Mouse (Mus musculus) neural tube, embryonic 12.5 days (tissue): ENCODE data around the gene Ift43. TPM values are rescaled to one million over a fixed set of nuclear protein-coding genes. Genes with fewer than 3 reads are reported as not detected.

Experiments used
- ATAC-seq: fragments of 200-750 bp; cut with Nextera tagmentation; 2 replicates; pipeline ENCODE4 v1.8.0; 2017; ENCODE audit warnings: low read depth, mild to moderate bottlenecking, moderate TSS enrichment, moderate library complexity; ENCODE audit not compliant: low FRiP score
- H3K27ac ChIP-seq: fragments of 300-500 bp; sonication (generic); 2 replicates; pipeline ENCODE4 v1.5.1; 2016
- H3K27me3 ChIP-seq: fragments of 300-500 bp; sonication (generic); replicated peaks from 2 replicates; pipeline ENCODE4 v1.6.1; 2016; ENCODE audit warnings: mild to moderate bottlenecking
- H3K36me3 ChIP-seq: fragments of 300-500 bp; sonication (generic); 2 replicates; pipeline ENCODE4 v1.6.1; 2016; ENCODE audit warnings: mild to moderate bottlenecking
- H3K4me1 ChIP-seq: fragments of 300-500 bp; sonication (generic); 2 replicates; pipeline ENCODE4 v1.6.1; 2016
- H3K4me2 ChIP-seq: fragments of 300-500 bp; sonication (generic); replicated peaks from 2 replicates; pipeline ENCODE4 v1.6.1; 2016; ENCODE audit warnings: mild to moderate bottlenecking
- H3K4me3 ChIP-seq: fragments of 300-500 bp; sonication (generic); 2 replicates; pipeline ENCODE4 v1.5.1; 2016
- H3K9ac ChIP-seq: fragments of 300-500 bp; sonication (generic); 2 replicates; pipeline ENCODE4 v1.6.1; 2016; ENCODE audit warnings: mild to moderate bottlenecking
- H3K9me3 ChIP-seq: fragments of 300-500 bp; sonication (generic); 2 replicates; pipeline ENCODE4 v1.6.1; 2016; ENCODE audit warnings: mild to moderate bottlenecking
- WGBS: fragments of 180-500 bp; shearing (Covaris S2); methylation state at CpG from one replicate; pipeline ENCODE4 v1.1.7; 2016; 5-methylcytosine and 5-hydroxymethylcytosine counted together
- polyA plus RNA-seq: library from polyadenylated mRNA; unstranded; fragments of >200 nt; fragmentation: Nextera tagmentation; extraction: Ambion mirVana; gene quantifications from 2 replicates; pipeline ENCODE4 v1.2.1, GENCODE M21; 2016

Gene Ift43
- polyA plus RNA-seq, 1 experiment from 2014 or later: 81.3 TPM

DNA sequence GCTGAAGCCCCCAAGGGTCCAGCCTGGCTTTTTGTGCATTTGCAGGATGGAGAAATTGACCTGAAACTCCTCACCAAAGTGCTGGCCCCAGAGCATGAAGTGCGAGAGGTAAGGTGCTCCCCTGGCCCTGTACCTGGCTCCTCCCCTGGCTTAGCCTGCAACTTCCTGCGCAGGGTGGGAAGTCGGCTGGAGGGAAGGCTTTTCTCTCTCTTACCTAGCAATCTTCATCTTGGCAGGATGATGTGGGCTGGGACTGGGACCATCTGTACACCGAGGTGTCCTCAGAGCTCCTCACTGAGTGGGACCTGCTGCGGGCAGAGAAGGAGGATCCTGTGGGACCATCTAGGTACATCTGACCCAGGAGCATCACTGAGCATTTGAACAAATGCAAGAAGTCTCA is 79.6 kb downstream of the Ift43 start:
- ATAC-seq: no peak
- no peak overlapping the region for H3K27ac ChIP-seq
- H3K36me3 ChIP-seq: peaks cover 9% of the 10 kb centered on the region; the same call in 1 of the 2 replicates
- 93% methylated on average over 5 of the region's 5 CpGs for WGBS
- 0 out of 2 replicates have a peak, but pooled peaks cover 3% of the 10 kb centered on the region for H3K9me3 ChIP-seq
- no peak overlapping the region for H3K4me2 ChIP-seq
- 0 out of 2 replicates have a peak, but pooled peaks cover 4% of the 10 kb centered on the region for H3K27me3 ChIP-seq
- no peak overlapping the region for H3K4me3 ChIP-seq
- H3K9ac ChIP-seq: no peak overlapping the region
- peaks cover 28% of the 10 kb centered on the region for H3K4me1 ChIP-seq

DNA sequence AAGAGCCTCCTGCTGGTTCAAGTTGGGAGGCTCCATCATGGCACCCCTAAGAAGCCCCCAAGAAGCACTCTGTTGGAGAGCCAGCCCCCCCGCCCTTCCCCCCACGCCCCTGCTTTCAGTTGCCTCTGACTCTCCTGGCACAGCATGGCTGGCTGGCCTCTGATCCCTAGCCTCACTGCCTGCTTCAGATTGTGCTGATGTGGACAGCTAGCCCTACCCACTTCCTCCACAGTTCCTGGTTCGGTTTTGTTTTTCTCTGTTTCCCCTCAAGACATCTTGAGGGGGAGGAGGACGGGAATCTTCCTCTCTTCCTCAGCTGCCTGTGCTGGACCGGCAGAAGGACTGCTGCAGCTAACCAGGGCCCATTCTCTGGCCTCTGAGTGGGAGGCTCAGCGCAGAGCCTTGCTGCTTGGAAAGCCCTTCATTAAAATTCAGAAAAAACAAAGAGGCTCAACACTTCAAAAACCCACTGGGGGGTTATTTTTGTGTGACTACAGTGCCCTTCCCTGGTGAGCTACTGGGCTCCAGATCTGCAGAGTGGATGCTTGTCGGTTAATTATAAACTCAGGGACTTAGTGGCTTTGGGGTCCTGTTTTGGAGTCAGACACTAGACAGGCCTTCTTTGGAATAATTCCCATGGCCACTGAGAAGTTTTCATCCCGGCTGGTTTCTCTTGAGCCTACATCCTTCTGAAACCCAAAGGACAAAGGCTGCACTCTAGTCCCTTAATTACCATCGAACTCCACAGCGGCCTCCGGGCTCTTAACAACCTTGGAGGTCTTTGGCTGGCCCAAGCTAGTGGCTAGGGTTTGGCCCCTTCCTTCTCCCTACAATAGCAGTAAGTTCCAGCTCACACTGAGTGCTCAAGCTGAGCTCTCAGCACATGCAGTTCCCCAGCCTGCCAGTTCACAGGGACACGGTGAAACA is 80.8 kb downstream of the Ift43 start:
- no peak overlapping the region for H3K4me3 ChIP-seq
- ATAC-seq: no peak
- H3K4me1 ChIP-seq: peaks cover 26% of the 10 kb centered on the region
- no peak overlapping the region for H3K27ac ChIP-seq
- no peak overlapping the region for H3K4me2 ChIP-seq
- H3K9ac ChIP-seq: no peak overlapping the region
- 0 out of 2 replicates have a peak, but pooled peaks cover 3% of the 10 kb centered on the region for H3K9me3 ChIP-seq
- peaks cover 9% of the 10 kb centered on the region; the same call in 1 of the 2 replicates for H3K36me3 ChIP-seq
- WGBS: 10% methylated on average over 12 of the region's 12 CpGs
- H3K27me3 ChIP-seq: 0 out of 2 replicates have a peak, but pooled peaks cover 4% of the 10 kb centered on the region

DNA sequence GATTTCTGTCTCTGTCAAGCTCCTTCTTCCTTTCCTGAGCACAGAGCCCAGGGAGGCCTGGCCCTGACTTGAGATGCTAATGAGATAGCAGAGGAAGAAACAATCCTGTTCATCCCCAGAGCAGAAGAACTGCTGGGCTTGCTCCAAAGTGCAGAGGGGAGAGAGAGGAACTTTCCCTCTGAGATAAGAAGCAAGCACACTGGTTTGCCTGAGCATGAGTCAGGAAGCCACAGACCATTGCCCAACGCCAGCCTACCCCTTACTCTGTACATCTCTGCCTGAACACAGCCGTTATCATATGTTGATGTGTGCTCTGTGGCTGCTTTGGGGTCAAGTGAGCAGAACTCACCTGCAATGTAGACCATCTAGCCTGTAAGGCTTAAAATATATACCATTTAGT is 83.9 kb downstream of the Ift43 start:
- Histone ChIP-seq H3K4me3 (no peak overlapping the region), H3K27me3 (0 out of 2 replicates have a peak, but pooled peaks cover 4% of the 10 kb centered on the region), H3K9me3 (no peaks in the 10 kb centered on the region), H3K9ac (no peak overlapping the region), H3K27ac (no peak overlapping the region), H3K4me1 (peaks cover 20% of the 10 kb centered on the region), H3K4me2 (no peak overlapping the region), H3K36me3 (0 out of 2 replicates have a peak, but pooled peaks cover 3% of the 10 kb centered on the region)
- WGBS: 61% methylated on average over 2 of the region's 2 CpGs
- no peak for ATAC-seq

DNA sequence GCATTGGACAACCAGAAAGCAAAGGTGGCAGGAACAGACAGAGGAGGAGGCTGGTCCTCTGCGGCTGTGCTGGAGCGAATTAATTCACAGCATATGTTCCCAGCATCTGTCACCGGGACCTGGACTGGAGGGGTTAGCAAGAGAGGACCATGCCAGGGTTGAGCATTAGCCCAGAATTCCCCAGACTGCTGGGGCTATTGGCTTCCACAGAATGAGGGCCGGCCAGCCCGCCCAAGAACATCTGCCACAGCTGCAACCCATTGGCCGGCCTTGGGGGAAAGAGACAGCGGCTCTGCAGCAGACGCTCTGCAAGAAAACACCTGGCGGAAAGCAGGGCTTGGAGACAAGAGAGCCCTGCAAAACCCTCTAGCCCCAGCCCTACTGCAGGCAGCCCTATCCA is 84.7 kb downstream of the Ift43 start:
- no peak overlapping the region for H3K27ac ChIP-seq
- H3K36me3 ChIP-seq: no peaks in the 10 kb centered on the region
- WGBS: 50% methylated on average over 9 of the region's 9 CpGs
- H3K27me3 ChIP-seq: peaks cover 4% of the 10 kb centered on the region; the same call in 1 of the 2 replicates
- no peak overlapping the region for H3K4me3 ChIP-seq
- H3K4me2 ChIP-seq: no peak overlapping the region
- no peak overlapping the region for H3K9ac ChIP-seq
- peaks cover 20% of the 10 kb centered on the region for H3K4me1 ChIP-seq
- no peaks in the 10 kb centered on the region for H3K9me3 ChIP-seq
- no peak for ATAC-seq

DNA sequence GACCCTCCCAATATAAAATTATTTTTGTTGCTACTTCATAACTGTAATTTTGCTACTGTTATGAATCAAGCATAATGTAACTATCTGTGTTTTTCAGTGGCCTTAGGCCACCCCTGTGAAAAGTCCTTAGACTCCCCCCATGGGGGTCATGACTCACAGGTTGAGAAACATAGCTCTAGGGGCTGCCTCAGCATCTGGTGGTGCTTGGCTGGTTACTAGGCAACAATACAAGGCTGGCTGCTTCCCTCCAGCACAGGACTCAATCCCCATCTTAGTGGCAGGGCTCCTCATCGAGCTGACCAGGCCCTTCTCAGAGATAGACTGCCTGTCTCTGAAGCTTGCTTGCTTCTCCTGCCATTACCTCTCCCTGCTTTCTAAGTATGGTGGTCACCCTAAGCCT is 86.4 kb downstream of the Ift43 start:
- ATAC-seq: no peak
- Histone ChIP-seq H3K9ac (no peak overlapping the region), H3K9me3 (no peaks in the 10 kb centered on the region), H3K27ac (no peak overlapping the region), H3K4me1 (peaks cover 14% of the 10 kb centered on the region), H3K4me3 (no peak overlapping the region), H3K4me2 (no peak overlapping the region), H3K27me3 (peaks cover 4% of the 10 kb centered on the region; the same call in 1 of the 2 replicates), H3K36me3 (no peaks in the 10 kb centered on the region)
- WGBS: 22% methylated on average over 1 of the region's 1 CpGs

DNA sequence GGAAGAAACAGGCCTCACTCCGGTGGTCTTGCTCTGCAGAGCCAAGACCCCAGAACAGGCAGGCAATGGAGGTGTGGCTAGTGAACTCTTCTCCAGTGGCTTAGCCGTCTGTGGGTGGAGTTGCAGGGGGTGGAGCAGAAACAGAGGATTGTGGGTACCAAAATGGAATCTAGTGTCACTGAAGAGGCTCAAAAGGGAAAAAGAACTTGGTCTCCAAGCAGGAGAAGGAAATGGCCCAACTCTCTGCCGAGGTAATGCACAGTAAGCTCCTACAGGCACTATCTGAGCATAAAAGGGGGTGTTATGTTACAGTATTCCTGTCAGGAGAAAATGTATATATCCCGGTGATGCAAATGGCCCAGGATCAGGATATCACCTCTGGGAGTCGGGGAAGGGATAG is 86.9 kb downstream of the Ift43 start:
- Histone ChIP-seq H3K4me2 (no peak overlapping the region), H3K36me3 (no peaks in the 10 kb centered on the region), H3K27me3 (peaks cover 4% of the 10 kb centered on the region; the same call in 1 of the 2 replicates), H3K4me3 (no peak overlapping the region), H3K9ac (no peak overlapping the region), H3K27ac (no peak overlapping the region), H3K4me1 (peaks cover 12% of the 10 kb centered on the region; the same call in 1 of the 2 replicates), H3K9me3 (no peaks in the 10 kb centered on the region)
- WGBS: 70% methylated on average over 5 of the region's 5 CpGs
- ATAC-seq: no peak

DNA sequence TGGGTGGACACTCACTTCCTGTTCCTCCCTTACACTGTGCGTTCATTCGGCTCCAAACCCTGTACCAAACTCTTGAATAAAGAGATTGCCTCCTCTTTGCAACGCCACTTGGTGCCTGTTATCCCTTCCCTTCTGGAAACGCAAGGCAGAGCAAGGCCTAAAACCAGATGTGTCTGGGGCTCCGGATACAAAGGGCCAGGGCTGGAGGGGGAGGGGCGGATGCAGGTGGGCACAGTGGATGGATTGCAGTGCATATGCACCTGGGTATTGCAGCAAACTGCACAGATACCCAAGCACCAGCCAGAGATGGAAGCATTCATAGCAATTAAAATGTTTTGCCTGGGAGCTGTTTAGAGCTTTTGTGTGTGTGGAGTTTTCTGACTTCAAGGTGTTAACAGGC is 91.0 kb downstream of the Ift43 start:
- Histone ChIP-seq H3K27me3 (peaks cover 6% of the 10 kb centered on the region; the same call in 1 of the 2 replicates), H3K27ac (no peak overlapping the region), H3K9me3 (no peaks in the 10 kb centered on the region), H3K36me3 (no peaks in the 10 kb centered on the region), H3K4me3 (no peak overlapping the region), H3K4me2 (no peak overlapping the region), H3K4me1 (peaks cover 35% of the 10 kb centered on the region), H3K9ac (no peak overlapping the region)
- whole genome bisulfite sequencing: 47% methylated on average over 6 of the region's 6 CpGs
- no peak for ATAC-seq

DNA sequence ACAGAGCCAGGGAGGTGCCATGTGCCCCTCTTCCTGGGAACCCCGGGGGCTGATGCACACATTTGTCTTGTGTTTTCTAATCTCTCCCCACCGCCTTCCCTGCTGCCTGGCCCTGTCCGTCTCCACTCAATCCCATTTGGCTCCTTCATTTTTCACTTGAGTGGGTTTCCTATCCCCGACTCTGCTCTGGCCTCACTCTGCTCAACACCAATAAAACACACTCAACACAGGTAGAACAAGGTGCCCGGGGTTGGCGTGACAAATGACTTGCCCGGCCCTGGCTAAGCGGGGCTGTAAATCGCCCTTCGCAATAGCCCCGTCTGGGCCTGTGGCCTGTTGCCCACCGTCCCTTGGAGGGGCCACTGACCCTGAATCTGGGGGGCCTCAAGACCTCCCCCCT is 92.0 kb downstream of the Ift43 start:
- H3K36me3 ChIP-seq: no peaks in the 10 kb centered on the region
- no peak for ATAC-seq
- no peak overlapping the region for H3K4me2 ChIP-seq
- 48% methylated on average over 12 of the region's 12 CpGs for WGBS
- H3K27me3 ChIP-seq: peaks cover 6% of the 10 kb centered on the region; the same call in 1 of the 2 replicates
- H3K4me1 ChIP-seq: peaks cover 29% of the 10 kb centered on the region
- H3K9ac ChIP-seq: no peak overlapping the region
- H3K4me3 ChIP-seq: no peak overlapping the region
- H3K9me3 ChIP-seq: no peaks in the 10 kb centered on the region
- H3K27ac ChIP-seq: no peak overlapping the region

DNA sequence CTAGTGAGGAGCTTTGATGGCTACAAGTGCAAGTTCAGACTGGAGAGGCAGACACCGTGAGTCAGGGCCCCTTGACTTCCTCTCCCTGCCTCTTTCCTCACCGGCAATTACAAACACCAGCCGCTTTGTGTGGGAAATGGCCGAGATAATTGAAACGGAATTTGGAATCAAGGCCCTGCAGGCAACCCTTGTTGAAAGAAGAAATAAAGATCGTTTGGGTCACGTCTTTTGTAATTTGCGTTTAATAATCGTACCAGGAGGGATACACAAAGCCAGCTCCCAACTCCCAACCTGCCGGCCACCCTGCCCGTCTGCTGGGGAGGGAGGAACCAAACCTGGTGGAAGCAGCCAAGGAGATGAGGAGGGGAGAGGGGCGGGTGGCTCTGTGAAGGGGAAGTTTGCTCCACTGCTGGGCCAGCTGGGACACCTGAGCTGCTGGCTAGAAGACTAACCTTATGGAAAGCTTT is 93.2 kb downstream of the Ift43 start:
- Histone ChIP-seq H3K36me3 (no peaks in the 10 kb centered on the region), H3K9ac (no peak overlapping the region), H3K4me1 (peaks cover 29% of the 10 kb centered on the region), H3K9me3 (no peaks in the 10 kb centered on the region), H3K27ac (no peak overlapping the region), H3K27me3 (peaks cover 6% of the 10 kb centered on the region; the same call in 1 of the 2 replicates), H3K4me3 (no peak overlapping the region), H3K4me2 (0 out of 2 replicates have a peak overlapping the region, but pooled peaks have one; percentile 5)
- no peak for ATAC-seq
- 11% methylated on average over 12 of the region's 12 CpGs for WGBS

DNA sequence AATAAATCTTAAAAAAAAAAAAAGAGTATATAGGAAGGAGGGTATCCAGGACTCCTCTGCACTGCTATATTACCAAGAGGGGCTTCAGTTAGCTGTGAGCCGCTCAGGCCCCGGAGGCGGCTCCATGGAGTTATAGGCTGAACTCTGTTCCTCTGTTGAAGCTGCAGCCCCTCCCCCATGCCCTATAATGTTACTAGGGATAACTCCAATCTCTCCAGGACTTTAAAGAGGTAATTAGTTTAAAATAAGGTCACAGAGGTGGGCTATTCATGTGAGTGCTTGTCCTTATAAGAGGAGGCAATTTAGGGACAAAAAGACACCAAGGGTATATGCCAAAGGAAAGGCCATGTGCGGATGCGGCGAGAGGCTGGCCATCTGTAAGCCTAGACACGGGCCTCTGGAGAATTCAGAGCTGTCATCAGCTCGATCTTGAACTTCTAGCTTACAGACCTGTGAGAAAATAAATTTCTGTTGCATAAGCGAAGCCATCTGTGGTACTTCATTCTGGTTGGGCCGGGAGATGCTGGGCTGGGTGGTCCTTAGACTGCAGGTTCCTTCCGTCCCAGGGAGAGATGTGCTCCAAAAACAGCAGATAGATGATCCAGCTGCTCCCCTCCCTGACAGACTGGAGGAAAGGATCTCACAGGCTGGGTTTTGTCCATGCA is 94.5 kb downstream of the Ift43 start:
- ATAC-seq: no peak
- Histone ChIP-seq H3K4me2 (no peak overlapping the region), H3K4me3 (no peak overlapping the region), H3K9me3 (no peaks in the 10 kb centered on the region), H3K4me1 (peaks cover 37% of the 10 kb centered on the region), H3K27ac (no peak overlapping the region), H3K27me3 (peaks cover 6% of the 10 kb centered on the region; the same call in 1 of the 2 replicates), H3K36me3 (no peaks in the 10 kb centered on the region), H3K9ac (no peak overlapping the region)
- WGBS: 48% methylated on average over 11 of the region's 11 CpGs

DNA sequence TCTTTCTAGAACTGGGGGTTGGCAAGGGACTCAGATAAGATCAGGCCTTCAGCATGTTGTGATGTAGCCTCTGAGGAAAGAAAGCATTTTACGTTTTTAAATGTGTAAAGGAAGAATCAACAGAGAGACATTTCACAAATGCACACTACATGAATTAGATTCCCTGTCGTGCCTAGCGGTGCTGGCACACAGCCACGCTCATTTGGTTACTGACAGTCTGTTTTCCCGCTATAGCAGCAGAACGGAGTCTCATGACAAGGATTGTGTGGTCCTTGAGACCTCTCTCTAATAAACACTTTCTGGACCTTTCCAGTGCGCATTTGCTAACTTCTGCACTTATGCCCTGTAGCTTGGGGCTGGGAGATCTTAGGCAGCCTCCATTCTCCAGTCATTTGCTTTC is 96.9 kb downstream of the Ift43 start:
- Histone ChIP-seq H3K9me3 (no peaks in the 10 kb centered on the region), H3K9ac (no peak overlapping the region), H3K4me2 (no peak overlapping the region), H3K4me3 (no peak overlapping the region), H3K27ac (no peak overlapping the region), H3K27me3 (0 out of 2 replicates have a peak, but pooled peaks cover 6% of the 10 kb centered on the region), H3K36me3 (no peaks in the 10 kb centered on the region), H3K4me1 (peaks cover 35% of the 10 kb centered on the region)
- ATAC-seq: no peak
- 73% methylated on average over 7 of the region's 7 CpGs for WGBS

DNA sequence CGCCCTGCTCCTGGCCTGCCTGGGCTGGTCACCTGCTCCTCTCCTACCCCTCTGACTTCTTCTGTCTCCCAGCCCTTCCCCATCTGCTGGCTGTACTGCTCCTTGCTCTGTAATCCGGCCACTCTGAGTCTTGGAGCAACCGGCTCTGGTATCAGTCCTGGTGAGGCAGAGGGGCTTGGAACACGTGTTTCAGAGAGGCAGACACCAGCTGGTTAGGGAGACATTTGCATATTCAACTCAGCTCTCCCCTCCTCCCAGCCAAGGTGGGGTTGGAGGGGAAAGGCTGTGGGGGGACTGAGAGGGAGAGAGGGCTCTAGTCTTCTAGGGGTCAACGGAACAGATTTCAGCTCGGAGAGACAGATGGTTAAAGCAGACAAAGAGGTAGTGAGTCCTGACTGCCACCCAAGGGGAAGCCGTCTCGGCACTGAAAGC is 99.0 kb downstream of the Ift43 start:
- H3K4me3 ChIP-seq: no peak overlapping the region
- no peaks in the 10 kb centered on the region for H3K36me3 ChIP-seq
- peak; percentile 75 for ATAC-seq
- 17% methylated on average over 8 of the region's 8 CpGs for WGBS
- 0 out of 2 replicates have a peak, but pooled peaks cover 4% of the 10 kb centered on the region for H3K27me3 ChIP-seq
- H3K4me1 ChIP-seq: peaks cover 20% of the 10 kb centered on the region
- H3K9me3 ChIP-seq: no peaks in the 10 kb centered on the region
- no peak overlapping the region for H3K27ac ChIP-seq
- H3K9ac ChIP-seq: no peak overlapping the region
- H3K4me2 ChIP-seq: 0 out of 2 replicates have a peak overlapping the region, but pooled peaks have one; percentile 15
